Mouse (Mus musculus) embryonic facial prominence, embryonic 14.5 days (tissue): ENCODE measurements around the gene 3110082I17Rik. TPM values are rescaled to one million over a fixed set of nuclear protein-coding genes. Genes with fewer than 3 reads are reported as not detected.
A peak's percentile ranks its signal among the peaks of the same experiment; 100 is the strongest.

ENCODE experiments used
- ATAC-seq: fragments of 200-750 bp; cut with Nextera tagmentation; 2 replicates; pipeline ENCODE4 v1.8.0; 2017; ENCODE audit warnings: low read depth, moderate number of reproducible peaks, moderate TSS enrichment
- DNase-seq: peaks from one replicate; pipeline ENCODE4 v3.0.0-alpha.2; 2015; ENCODE audit warnings: low spot score
- H3K27ac ChIP-seq: fragments of 300-500 bp; sonication (generic); replicated peaks from 2 replicates; pipeline ENCODE4 v1.5.1; 2014; ENCODE audit warnings: low read depth, mild to moderate bottlenecking, low read length, moderate library complexity
- H3K27me3 ChIP-seq: fragments of 300-500 bp; sonication (generic); replicated peaks from 2 replicates; pipeline ENCODE4 v1.6.1; 2014; ENCODE audit warnings: low read length; ENCODE audit not compliant: control insufficient read depth, insufficient read depth
- H3K36me3 ChIP-seq: fragments of 300-500 bp; sonication (generic); 2 replicates; pipeline ENCODE4 v1.6.1; 2014; ENCODE audit warnings: low read length, mixed read lengths; ENCODE audit not compliant: control insufficient read depth, insufficient read depth
- H3K4me1 ChIP-seq: fragments of 300-500 bp; sonication (generic); 2 replicates; pipeline ENCODE4 v1.6.1; 2014; ENCODE audit warnings: antibody characterized with exemption, low read length; ENCODE audit not compliant: control insufficient read depth, insufficient read depth
- H3K4me2 ChIP-seq: fragments of 300-500 bp; sonication (generic); 2 replicates; pipeline ENCODE4 v1.6.1; 2014; ENCODE audit warnings: low read depth, mild to moderate bottlenecking, low read length, moderate library complexity, mixed read lengths
- H3K4me3 ChIP-seq: fragments of 300-500 bp; sonication (generic); 2 replicates; pipeline ENCODE4 v1.5.1; 2014; ENCODE audit warnings: low read depth, mild to moderate bottlenecking, low read length
- H3K9ac ChIP-seq: fragments of 300-500 bp; sonication (generic); 2 replicates; pipeline ENCODE4 v1.6.1; 2014; ENCODE audit warnings: low read depth, mild to moderate bottlenecking, low read length, moderate library complexity, mixed read lengths
- H3K9me3 ChIP-seq: fragments of 300-500 bp; sonication (generic); 2 replicates; pipeline ENCODE4 v1.6.1; 2016; ENCODE audit warnings: low read length; ENCODE audit not compliant: control insufficient read depth
- WGBS: fragments of 180-500 bp; shearing (Covaris S2); extraction: QIAGEN DNeasy Blood & Tissue Kit; methylation state at CpG from one replicate; pipeline ENCODE4 v1.1.7; 2014; 5-methylcytosine and 5-hydroxymethylcytosine counted together
- polyA plus RNA-seq: library from polyadenylated mRNA; unstranded; fragments of >200 nt; fragmentation: Nextera tagmentation; extraction: Ambion mirVana; gene quantifications from 2 replicates; pipeline ENCODE4 v1.2.1, GENCODE M21; 2014

The 3110082I17Rik gene
- polyA plus RNA-seq, 1 experiment from 2014 or later = 24.7 TPM

GRCm38 (mm10) chr5:139363858-139364257 lies 96.5 kb downstream of the 3110082I17Rik start:
- H3K36me3 ChIP-seq = no peaks in the 10 kb centered on the region
- H3K9ac ChIP-seq = no peak overlapping the region
- H3K9me3 ChIP-seq = no peaks in the 10 kb centered on the region
- no peak overlapping the region for H3K4me3 ChIP-seq
- no peaks in the 10 kb centered on the region for H3K27me3 ChIP-seq
- peaks cover 12% of the 10 kb centered on the region for H3K4me1 ChIP-seq
- ATAC-seq (no peak), DNase-seq (no peak)
- 68% methylated on average over 6 of the region's 7 CpGs for WGBS
- H3K4me2 ChIP-seq = no peak overlapping the region
- no peak overlapping the region for H3K27ac ChIP-seq

- Histone ChIP-seq H3K27ac (no peak overlapping the region), H3K4me1 (peaks cover under 1% of the 10 kb centered on the region; the same call in 1 of the 2 replicates), H3K9me3 (no peaks in the 10 kb centered on the region), H3K36me3 (no peaks in the 10 kb centered on the region), H3K4me2 (no peak overlapping the region), H3K9ac (no peak overlapping the region), H3K4me3 (no peak overlapping the region), H3K27me3 (no peaks in the 10 kb centered on the region)
- no peak for ATAC-seq
- no peak for DNase-seq
- WGBS = 85% methylated on average over 5 of the region's 5 CpGs
Observed at GRCm38 (mm10) chr5:139359244-139359643, 101.1 kb downstream of the 3110082I17Rik start.

GRCm38 (mm10) chr5:139358653-139359052 lies 101.7 kb downstream of the 3110082I17Rik start:
- no peaks in the 10 kb centered on the region for H3K27me3 ChIP-seq
- H3K9ac ChIP-seq = no peak overlapping the region
- H3K4me2 ChIP-seq = no peak overlapping the region
- H3K9me3 ChIP-seq = no peaks in the 10 kb centered on the region
- ATAC-seq = no peak
- WGBS = 57% methylated on average over 2 of the region's 2 CpGs
- H3K36me3 ChIP-seq = no peaks in the 10 kb centered on the region
- no peak overlapping the region for H3K4me3 ChIP-seq
- no peak overlapping the region for H3K27ac ChIP-seq
- H3K4me1 ChIP-seq = no peaks in the 10 kb centered on the region
- no peak for DNase-seq

GRCm38 (mm10) chr5:139355235-139355772 lies 105.0 kb downstream of the 3110082I17Rik start:
- no peak for ATAC-seq

GRCm38 (mm10) chr5:139353946-139354345 lies 106.4 kb downstream of the 3110082I17Rik start:
- Histone ChIP-seq H3K4me3 (peak overlapping the region; percentile 13; the same call in 1 of the 2 replicates), H3K9me3 (no peaks in the 10 kb centered on the region), H3K4me1 (peaks cover 8% of the 10 kb centered on the region; the same call in 1 of the 2 replicates), H3K36me3 (no peaks in the 10 kb centered on the region), H3K9ac (0 out of 2 replicates have a peak overlapping the region, but pooled peaks have one; percentile 30), H3K4me2 (peak overlapping the region; percentile 15), H3K27me3 (no peaks in the 10 kb centered on the region), H3K27ac (no peak overlapping the region)
- WGBS = 69% methylated on average over 6 of the region's 11 CpGs
- ATAC-seq (0 out of 2 replicates have a peak, but pooled peaks have one; percentile 3), DNase-seq (no peak)

More at GRCm38 (mm10) chr5:139355235-139355772, 105.0 kb downstream of the 3110082I17Rik start:
- Histone ChIP-seq H3K4me1 (peaks cover 8% of the 10 kb centered on the region; the same call in 1 of the 2 replicates), H3K9ac (no peak overlapping the region), H3K9me3 (no peaks in the 10 kb centered on the region), H3K27ac (no peak overlapping the region), H3K4me2 (no peak overlapping the region), H3K4me3 (no peak overlapping the region), H3K36me3 (no peaks in the 10 kb centered on the region), H3K27me3 (no peaks in the 10 kb centered on the region)
- WGBS = 37% methylated on average over 17 of the region's 19 CpGs
- peak; percentile 58 for DNase-seq

- no peaks in the 10 kb centered on the region for H3K9me3 ChIP-seq
- H3K4me3 ChIP-seq = peak overlapping the region; percentile 13; the same call in 1 of the 2 replicates
- H3K4me1 ChIP-seq = peaks cover 8% of the 10 kb centered on the region; the same call in 1 of the 2 replicates
- ATAC-seq = no peak
- H3K27ac ChIP-seq = no peak overlapping the region
- peak overlapping the region; percentile 38 for H3K4me2 ChIP-seq
- H3K36me3 ChIP-seq = no peaks in the 10 kb centered on the region
- 0 out of 2 replicates have a peak overlapping the region, but pooled peaks have one; percentile 30 for H3K9ac ChIP-seq
- H3K27me3 ChIP-seq = no peaks in the 10 kb centered on the region
- DNase-seq = no peak
- 49% methylated on average over 10 of the region's 10 CpGs for WGBS
Observed at GRCm38 (mm10) chr5:139353496-139353895, 106.8 kb downstream of the 3110082I17Rik start.

GRCm38 (mm10) chr5:139352317-139352716 lies 108.0 kb downstream of the 3110082I17Rik start, which contains the start of gene Cyp2w1:
Cyp2w1 (plus strand) TSS chr5:139352617.
- 0 out of 2 replicates have a peak, but pooled peaks have one; percentile 17 for ATAC-seq
- peak within 1 kb of the TSS; percentile 35; the same call in 1 of the 2 replicates for H3K9ac ChIP-seq
- no peaks in the 10 kb centered on the region for H3K9me3 ChIP-seq
- H3K4me1 ChIP-seq = peaks cover 8% of the 10 kb centered on the region; the same call in 1 of the 2 replicates
- peak within 1 kb of the TSS; percentile 78 for H3K27ac ChIP-seq
- H3K36me3 ChIP-seq = no peaks in the 10 kb centered on the region
- no peaks in the 10 kb centered on the region for H3K27me3 ChIP-seq
- WGBS = 51% methylated on average over 4 of the region's 6 CpGs
- H3K4me3 ChIP-seq = peak within 1 kb of the TSS; percentile 23
- no peak for DNase-seq
- peak within 1 kb of the TSS; percentile 38 for H3K4me2 ChIP-seq

- H3K27me3 ChIP-seq = no peaks in the 10 kb centered on the region
- H3K4me1 ChIP-seq = peaks cover 8% of the 10 kb centered on the region; the same call in 1 of the 2 replicates
- H3K9ac ChIP-seq = peak overlapping the region; percentile 35; the same call in 1 of the 2 replicates
- no peak overlapping the region for H3K4me3 ChIP-seq
- peak; percentile 78 for ATAC-seq
- H3K4me2 ChIP-seq = peak overlapping the region; percentile 8; the same call in 1 of the 2 replicates
- no peaks in the 10 kb centered on the region for H3K36me3 ChIP-seq
- peak; percentile 86 for DNase-seq
- WGBS = 27% methylated on average over 8 of the region's 8 CpGs
- H3K9me3 ChIP-seq = no peaks in the 10 kb centered on the region
- H3K27ac ChIP-seq = peak overlapping the region; percentile 78
Observed at GRCm38 (mm10) chr5:139351628-139352027, 108.7 kb downstream of the 3110082I17Rik start.
